Mouse (Mus musculus): ENCODE data around the gene Zfp36l2. TPM values are rescaled to one million over a fixed set of nuclear protein-coding genes. Genes with fewer than 3 reads are reported as not detected.

Zfp36l2 gene
- polyA plus RNA-seq, 1 experiment from 2014 or later, result 7.7 TPM

- Histone ChIP-seq H3K27ac (ENCODE audit: low read length) (no peak overlapping the region), H3K36me3 (ENCODE audit: control insufficient read depth, insufficient read depth) (peaks cover 7% of the 10 kb centered on the region), H3K4me2 (ENCODE audit: low read depth, low read length) (no peak overlapping the region), H3K4me1 (ENCODE audit: control insufficient read depth, insufficient read depth, low read length) (0 out of 2 replicates have a peak, but pooled peaks cover 3% of the 10 kb centered on the region), H3K4me3 (ENCODE audit: low read length) (no peak overlapping the region), H3K9ac (ENCODE audit: low read length) (no peak overlapping the region), H3K9me3 (replicated peaks; ENCODE audit: control insufficient read depth, low read length) (no peaks in the 10 kb centered on the region), H3K27me3 (ENCODE audit: control insufficient read depth, insufficient read depth, low read length) (no peaks in the 10 kb centered on the region)
- ATAC-seq (replicated peaks; ENCODE audit: extremely low read depth, insufficient read depth, low FRiP score), result no peak
- 89% methylated on average over 5 of the region's 5 CpGs for WGBS
Measured at GRCm38 (mm10) chr17:84201183-84201582, 13.4 kb upstream of the Zfp36l2 start.

- H3K9ac ChIP-seq (ENCODE audit: low read length), result no peak overlapping the region
Measured at GRCm38 (mm10) chr17:84197912-84198344, 10.2 kb upstream of the Zfp36l2 start.

GRCm38 (mm10) chr17:84196329-84196728, 8.6 kb upstream of the Zfp36l2 start:
- Histone ChIP-seq H3K4me3 (ENCODE audit: low read length) (no peak overlapping the region), H3K4me2 (ENCODE audit: low read depth, low read length) (no peak overlapping the region), H3K27ac (ENCODE audit: low read length) (no peak overlapping the region), H3K9me3 (replicated peaks; ENCODE audit: control insufficient read depth, low read length) (no peaks in the 10 kb centered on the region), H3K4me1 (ENCODE audit: control insufficient read depth, insufficient read depth, low read length) (peaks cover 22% of the 10 kb centered on the region), H3K9ac (ENCODE audit: low read length) (no peak overlapping the region), H3K36me3 (ENCODE audit: control insufficient read depth, insufficient read depth) (peaks cover 3% of the 10 kb centered on the region; the same call in 1 of the 2 replicates), H3K27me3 (ENCODE audit: control insufficient read depth, insufficient read depth, low read length) (no peaks in the 10 kb centered on the region)
- ATAC-seq (replicated peaks; ENCODE audit: extremely low read depth, insufficient read depth, low FRiP score), result no peak

More at GRCm38 (mm10) chr17:84197912-84198344, 10.2 kb upstream of the Zfp36l2 start:
- ATAC-seq (replicated peaks; ENCODE audit: extremely low read depth, insufficient read depth, low FRiP score), result no peak
- H3K27ac ChIP-seq (ENCODE audit: low read length), result no peak overlapping the region
- H3K9me3 ChIP-seq (replicated peaks; ENCODE audit: control insufficient read depth, low read length), result no peaks in the 10 kb centered on the region
- H3K27me3 ChIP-seq (ENCODE audit: control insufficient read depth, insufficient read depth, low read length), result no peaks in the 10 kb centered on the region
- no peak overlapping the region for H3K4me2 ChIP-seq (ENCODE audit: low read depth, low read length)
- no peak overlapping the region for H3K4me3 ChIP-seq (ENCODE audit: low read length)
- H3K36me3 ChIP-seq (ENCODE audit: control insufficient read depth, insufficient read depth), result 0 out of 2 replicates have a peak, but pooled peaks cover 3% of the 10 kb centered on the region
- H3K4me1 ChIP-seq (ENCODE audit: control insufficient read depth, insufficient read depth, low read length), result peaks cover 14% of the 10 kb centered on the region
- 38% methylated on average over 4 of the region's 4 CpGs for WGBS

GRCm38 (mm10) chr17:84195835-84196234, 8.1 kb upstream of the Zfp36l2 start:
- no peaks in the 10 kb centered on the region for H3K27me3 ChIP-seq (ENCODE audit: control insufficient read depth, insufficient read depth, low read length)
- H3K27ac ChIP-seq (ENCODE audit: low read length), result no peak overlapping the region
- H3K36me3 ChIP-seq (ENCODE audit: control insufficient read depth, insufficient read depth), result no peaks in the 10 kb centered on the region; the same call in 1 of the 2 replicates
- no peak overlapping the region for H3K4me2 ChIP-seq (ENCODE audit: low read depth, low read length)
- H3K4me3 ChIP-seq (ENCODE audit: low read length), result no peak overlapping the region
- 83% methylated on average over 3 of the region's 3 CpGs for WGBS
- peaks cover 24% of the 10 kb centered on the region for H3K4me1 ChIP-seq (ENCODE audit: control insufficient read depth, insufficient read depth, low read length)
- H3K9me3 ChIP-seq (replicated peaks; ENCODE audit: control insufficient read depth, low read length), result no peaks in the 10 kb centered on the region
- no peak overlapping the region for H3K9ac ChIP-seq (ENCODE audit: low read length)
- no peak for ATAC-seq (replicated peaks; ENCODE audit: extremely low read depth, insufficient read depth, low FRiP score)

GRCm38 (mm10) chr17:84195003-84195395, 7.3 kb upstream of the Zfp36l2 start:
- Histone ChIP-seq H3K4me2 (ENCODE audit: low read depth, low read length) (no peak overlapping the region), H3K27ac (ENCODE audit: low read length) (0 out of 2 replicates have a peak overlapping the region, but pooled peaks have one; percentile 1), H3K36me3 (ENCODE audit: control insufficient read depth, insufficient read depth) (no peaks in the 10 kb centered on the region; the same call in 1 of the 2 replicates), H3K4me1 (ENCODE audit: control insufficient read depth, insufficient read depth, low read length) (peaks cover 26% of the 10 kb centered on the region), H3K9ac (ENCODE audit: low read length) (no peak overlapping the region), H3K4me3 (ENCODE audit: low read length) (no peak overlapping the region), H3K27me3 (ENCODE audit: control insufficient read depth, insufficient read depth, low read length) (no peaks in the 10 kb centered on the region), H3K9me3 (replicated peaks; ENCODE audit: control insufficient read depth, low read length) (no peaks in the 10 kb centered on the region)
- WGBS, result 34% methylated on average over 4 of the region's 4 CpGs
- no peak for ATAC-seq (replicated peaks; ENCODE audit: extremely low read depth, insufficient read depth, low FRiP score)

GRCm38 (mm10) chr17:84194282-84195002, 6.7 kb upstream of the Zfp36l2 start:
- no peak for ATAC-seq (replicated peaks; ENCODE audit: extremely low read depth, insufficient read depth, low FRiP score)
- Histone ChIP-seq H3K36me3 (ENCODE audit: control insufficient read depth, insufficient read depth) (no peaks in the 10 kb centered on the region; the same call in 1 of the 2 replicates), H3K4me3 (ENCODE audit: low read length) (no peak overlapping the region), H3K4me1 (ENCODE audit: control insufficient read depth, insufficient read depth, low read length) (peaks cover 27% of the 10 kb centered on the region), H3K9ac (ENCODE audit: low read length) (no peak overlapping the region), H3K27me3 (ENCODE audit: control insufficient read depth, insufficient read depth, low read length) (no peaks in the 10 kb centered on the region), H3K4me2 (ENCODE audit: low read depth, low read length) (no peak overlapping the region), H3K27ac (ENCODE audit: low read length) (0 out of 2 replicates have a peak overlapping the region, but pooled peaks have one; percentile 1), H3K9me3 (replicated peaks; ENCODE audit: control insufficient read depth, low read length) (no peaks in the 10 kb centered on the region)
- 58% methylated on average over 4 of the region's 4 CpGs for WGBS

- Histone ChIP-seq H3K4me2 (ENCODE audit: low read depth, low read length) (no peak overlapping the region), H3K4me1 (ENCODE audit: control insufficient read depth, insufficient read depth, low read length) (peaks cover 36% of the 10 kb centered on the region), H3K9me3 (replicated peaks; ENCODE audit: control insufficient read depth, low read length) (no peaks in the 10 kb centered on the region), H3K4me3 (ENCODE audit: low read length) (no peak overlapping the region), H3K27me3 (ENCODE audit: control insufficient read depth, insufficient read depth, low read length) (no peaks in the 10 kb centered on the region), H3K9ac (ENCODE audit: low read length) (no peak overlapping the region), H3K27ac (ENCODE audit: low read length) (no peak overlapping the region), H3K36me3 (ENCODE audit: control insufficient read depth, insufficient read depth) (no peaks in the 10 kb centered on the region; the same call in 1 of the 2 replicates)
- WGBS, result 78% methylated on average over 9 of the region's 9 CpGs
- no peak for ATAC-seq (replicated peaks; ENCODE audit: extremely low read depth, insufficient read depth, low FRiP score)
Measured at GRCm38 (mm10) chr17:84193411-84193810, 5.7 kb upstream of the Zfp36l2 start.

- peak overlapping the region; percentile 2; the same call in 1 of the 2 replicates for H3K4me2 ChIP-seq (ENCODE audit: low read depth, low read length)
- peak overlapping the region; percentile 45 for H3K9ac ChIP-seq (ENCODE audit: low read length)
- H3K27ac ChIP-seq (ENCODE audit: low read length), result peak overlapping the region; percentile 75
- no peak overlapping the region for H3K4me3 ChIP-seq (ENCODE audit: low read length)
- WGBS, result 64% methylated on average over 4 of the region's 4 CpGs
- no peak for ATAC-seq (replicated peaks; ENCODE audit: extremely low read depth, insufficient read depth, low FRiP score)
- no peaks in the 10 kb centered on the region for H3K9me3 ChIP-seq (replicated peaks; ENCODE audit: control insufficient read depth, low read length)
- H3K27me3 ChIP-seq (ENCODE audit: control insufficient read depth, insufficient read depth, low read length), result no peaks in the 10 kb centered on the region
- no peaks in the 10 kb centered on the region; the same call in 1 of the 2 replicates for H3K36me3 ChIP-seq (ENCODE audit: control insufficient read depth, insufficient read depth)
- peaks cover 36% of the 10 kb centered on the region for H3K4me1 ChIP-seq (ENCODE audit: control insufficient read depth, insufficient read depth, low read length)
Measured at GRCm38 (mm10) chr17:84191946-84192345, 4.2 kb upstream of the Zfp36l2 start.

GRCm38 (mm10) chr17:84190885-84191284, 3.1 kb upstream of the Zfp36l2 start:
- ATAC-seq (replicated peaks; ENCODE audit: extremely low read depth, insufficient read depth, low FRiP score), result no peak
- Histone ChIP-seq H3K27ac (ENCODE audit: low read length) (no peak overlapping the region), H3K4me2 (ENCODE audit: low read depth, low read length) (no peak overlapping the region), H3K9ac (ENCODE audit: low read length) (no peak overlapping the region), H3K36me3 (ENCODE audit: control insufficient read depth, insufficient read depth) (no peaks in the 10 kb centered on the region; the same call in 1 of the 2 replicates), H3K9me3 (replicated peaks; ENCODE audit: control insufficient read depth, low read length) (no peaks in the 10 kb centered on the region), H3K4me1 (ENCODE audit: control insufficient read depth, insufficient read depth, low read length) (peaks cover 36% of the 10 kb centered on the region), H3K4me3 (ENCODE audit: low read length) (no peak overlapping the region), H3K27me3 (ENCODE audit: control insufficient read depth, insufficient read depth, low read length) (no peaks in the 10 kb centered on the region)
- 26% methylated on average over 8 of the region's 8 CpGs for WGBS

All from heart, embryonic 16.5 days (tissue).